Mouse (Mus musculus) hindbrain, embryonic 12.5 days (tissue): ENCODE results near the gene Osbp. TPM values are rescaled to one million over a fixed set of nuclear protein-coding genes. Genes with fewer than 3 reads are reported as not detected.
"Not testable (repeated sequence)": the region's sequence is repeated elsewhere in the genome, so short reads cannot be mapped to it uniquely, and the experiment has no call there.

Source experiments
- ATAC-seq: fragments of 200-750 bp; cut with Nextera tagmentation; 2 replicates; pipeline ENCODE4 v1.8.0; 2017; ENCODE audit warnings: moderate TSS enrichment; ENCODE audit not compliant: low FRiP score
- H3K27ac ChIP-seq: fragments of 300-500 bp; sonication (generic); 2 replicates; pipeline ENCODE4 v1.5.1; 2016; ENCODE audit warnings: mild to moderate bottlenecking
- H3K27me3 ChIP-seq: fragments of 300-500 bp; sonication (generic); 2 replicates; pipeline ENCODE4 v1.6.1; 2016; ENCODE audit warnings: mild to moderate bottlenecking
- H3K36me3 ChIP-seq: fragments of 300-500 bp; sonication (generic); 2 replicates; pipeline ENCODE4 v1.6.1; 2016; ENCODE audit warnings: mild to moderate bottlenecking
- H3K4me1 ChIP-seq: fragments of 300-500 bp; sonication (generic); 2 replicates; pipeline ENCODE4 v1.6.1; 2016
- H3K4me2 ChIP-seq: fragments of 300-500 bp; sonication (generic); replicated peaks from 2 replicates; pipeline ENCODE4 v1.6.1; 2016; ENCODE audit warnings: mild to moderate bottlenecking
- H3K4me3 ChIP-seq: fragments of 300-500 bp; sonication (generic); 2 replicates; pipeline ENCODE4 v1.5.1; 2016; ENCODE audit warnings: mild to moderate bottlenecking
- H3K9ac ChIP-seq: fragments of 300-500 bp; sonication (generic); 2 replicates; pipeline ENCODE4 v1.6.1; 2016; ENCODE audit warnings: mild to moderate bottlenecking, moderate library complexity
- H3K9me3 ChIP-seq: fragments of 300-500 bp; sonication (generic); replicated peaks from 2 replicates; pipeline ENCODE4 v1.6.1; 2016; ENCODE audit warnings: mild to moderate bottlenecking
- WGBS: fragments of 180-500 bp; shearing (Covaris S2); methylation state at CpG from one replicate; pipeline ENCODE4 v1.1.7; 2016; 5-methylcytosine and 5-hydroxymethylcytosine counted together
- polyA plus RNA-seq: library from polyadenylated mRNA; unstranded; fragments of >200 nt; fragmentation: Nextera tagmentation; extraction: Ambion mirVana; gene quantifications from 2 replicates; pipeline ENCODE4 v1.2.1, GENCODE M21; 2016

Osbp gene
- 5.4 and 5.5 TPM in 2 replicates for polyA plus RNA-seq

- Histone ChIP-seq H3K4me2 (peak within 1 kb of the TSS; percentile 83), H3K27ac (peak within 1 kb of the TSS; percentile 87), H3K9me3 (no peaks in the 10 kb centered on the region), H3K4me3 (peak within 1 kb of the TSS; percentile 85), H3K4me1 (peaks cover 24% of the 10 kb centered on the region), H3K27me3 (no peaks in the 10 kb centered on the region), H3K9ac (peak within 1 kb of the TSS; percentile 84), H3K36me3 (0 out of 2 replicates have a peak, but pooled peaks cover 7% of the 10 kb centered on the region)
- under 1% methylated on average over 58 of the region's 59 CpGs for WGBS
- peak; percentile 99 for ATAC-seq
Measured at GRCm38 (mm10) chr19:11965023-11965942, at the start of gene Osbp. Gene Osbp, plus strand, starts transcription at chr19:11965941.

DNA sequence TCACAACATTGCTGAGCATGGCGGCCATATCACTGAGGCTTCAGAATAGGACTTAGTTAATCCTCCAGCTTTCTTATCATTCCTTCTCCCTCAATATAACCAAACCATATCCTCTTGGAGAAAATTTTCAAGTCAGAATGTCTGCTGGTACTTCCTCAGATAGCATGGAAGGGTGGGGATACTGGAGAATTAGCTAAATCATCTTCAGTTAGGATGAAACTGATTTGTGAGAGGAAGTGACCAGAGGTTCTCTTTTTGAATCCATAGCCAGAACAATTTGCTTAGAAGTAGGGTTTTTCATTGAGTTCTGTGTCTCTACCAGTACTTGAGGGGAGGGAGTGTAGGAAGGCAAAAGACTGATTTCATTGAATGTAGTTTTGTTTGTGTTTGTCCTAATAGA lies 43.7 kb upstream of the Osbp start:
- Histone ChIP-seq H3K27me3 (no peaks in the 10 kb centered on the region), H3K36me3 (peaks cover 56% of the 10 kb centered on the region), H3K27ac (no peak overlapping the region), H3K9ac (no peak overlapping the region), H3K4me1 (no peaks in the 10 kb centered on the region), H3K9me3 (no peaks in the 10 kb centered on the region), H3K4me3 (no peak overlapping the region), H3K4me2 (no peak overlapping the region)
- ATAC-seq = no peak
- WGBS = 96% methylated on average over 1 of the region's 1 CpGs

- not testable (repeated sequence) for H3K27ac ChIP-seq, H3K4me3 ChIP-seq, H3K9me3 ChIP-seq, H3K9ac ChIP-seq, ATAC-seq, H3K4me2 ChIP-seq, H3K27me3 ChIP-seq, H3K4me1 ChIP-seq
- 97% methylated on average over 2 of the region's 2 CpGs for WGBS
- peaks cover 61% of the 10 kb centered on the region for H3K36me3 ChIP-seq
Measured at GRCm38 (mm10) chr19:11922515-11922914, 43.2 kb upstream of the Osbp start.

DNA sequence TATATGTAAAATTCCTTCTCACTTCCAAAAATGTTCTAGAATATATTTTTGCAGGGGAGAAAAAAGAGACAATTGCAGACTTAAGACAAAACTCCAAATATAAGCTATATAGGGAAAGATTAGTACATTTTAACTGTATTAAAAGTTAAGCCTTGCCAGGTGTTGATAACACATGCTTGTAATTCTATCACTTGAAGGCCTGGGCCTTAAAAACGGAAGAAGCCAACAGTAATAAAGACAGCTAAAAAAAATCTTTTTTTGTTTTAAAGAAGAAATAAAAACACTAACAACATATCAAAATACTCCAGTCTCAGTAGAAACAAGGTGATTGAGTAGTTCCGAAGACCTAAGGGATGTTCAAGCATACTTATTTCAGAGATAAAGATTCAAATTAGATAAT lies 39.4 kb upstream of the Osbp start:
- WGBS = 93% methylated on average over 2 of the region's 2 CpGs

GRCm38 (mm10) chr19:11928025-11928748 lies 37.6 kb upstream of the Osbp start:
- H3K4me3 ChIP-seq = no peak overlapping the region
- no peak overlapping the region for H3K9ac ChIP-seq
- no peak overlapping the region for H3K27ac ChIP-seq
- peaks cover 83% of the 10 kb centered on the region for H3K36me3 ChIP-seq
- no peaks in the 10 kb centered on the region for H3K4me1 ChIP-seq
- WGBS = 94% methylated on average over 4 of the region's 4 CpGs
- no peaks in the 10 kb centered on the region for H3K27me3 ChIP-seq
- H3K4me2 ChIP-seq = no peak overlapping the region
- H3K9me3 ChIP-seq = no peaks in the 10 kb centered on the region
- ATAC-seq = no peak

More for the DNA sequence above, 39.4 kb upstream of the Osbp start:
- Histone ChIP-seq H3K4me2 (no peak overlapping the region), H3K36me3 (peaks cover 78% of the 10 kb centered on the region), H3K27me3 (no peaks in the 10 kb centered on the region), H3K9me3 (no peaks in the 10 kb centered on the region), H3K9ac (no peak overlapping the region), H3K4me3 (no peak overlapping the region), H3K4me1 (no peaks in the 10 kb centered on the region), H3K27ac (no peak overlapping the region)
- ATAC-seq = no peak

DNA sequence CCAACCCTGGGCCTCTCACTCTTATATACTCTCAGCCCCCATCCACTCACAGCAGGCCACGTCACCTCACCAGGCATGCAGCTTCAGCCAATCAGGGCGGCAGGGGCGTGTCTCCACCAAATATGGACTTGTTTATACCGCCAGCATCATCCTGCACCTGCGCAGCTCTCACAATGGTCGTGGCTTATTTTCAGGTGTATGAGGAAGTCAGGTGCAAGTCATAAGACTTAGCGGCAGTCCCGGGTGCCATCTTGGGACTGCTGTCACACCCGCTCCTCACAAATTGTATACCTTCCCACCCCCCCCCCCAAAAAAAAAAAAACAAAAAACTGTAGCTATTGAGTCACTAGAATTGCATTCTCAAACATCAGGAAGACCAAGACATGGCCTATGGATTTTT lies 19.3 kb upstream of the Osbp start:
- H3K4me1 ChIP-seq, H3K27ac ChIP-seq, H3K27me3 ChIP-seq, H3K9me3 ChIP-seq, H3K9ac ChIP-seq, ATAC-seq, H3K4me3 ChIP-seq, H3K4me2 ChIP-seq: not testable (repeated sequence)
- peaks cover 36% of the 10 kb centered on the region for H3K36me3 ChIP-seq
- WGBS = 95% methylated on average over 9 of the region's 9 CpGs

- H3K36me3 ChIP-seq = peaks cover 10% of the 10 kb centered on the region
- no peaks in the 10 kb centered on the region for H3K9me3 ChIP-seq
- no peaks in the 10 kb centered on the region for H3K4me1 ChIP-seq
- no peak overlapping the region for H3K27ac ChIP-seq
- 63% methylated on average over 1 of the region's 1 CpGs for WGBS
- no peaks in the 10 kb centered on the region for H3K27me3 ChIP-seq
- no peak overlapping the region for H3K9ac ChIP-seq
- ATAC-seq = no peak
- H3K4me3 ChIP-seq = no peak overlapping the region
- H3K4me2 ChIP-seq = no peak overlapping the region
Measured at GRCm38 (mm10) chr19:11949878-11950277, 15.9 kb upstream of the Osbp start.

DNA sequence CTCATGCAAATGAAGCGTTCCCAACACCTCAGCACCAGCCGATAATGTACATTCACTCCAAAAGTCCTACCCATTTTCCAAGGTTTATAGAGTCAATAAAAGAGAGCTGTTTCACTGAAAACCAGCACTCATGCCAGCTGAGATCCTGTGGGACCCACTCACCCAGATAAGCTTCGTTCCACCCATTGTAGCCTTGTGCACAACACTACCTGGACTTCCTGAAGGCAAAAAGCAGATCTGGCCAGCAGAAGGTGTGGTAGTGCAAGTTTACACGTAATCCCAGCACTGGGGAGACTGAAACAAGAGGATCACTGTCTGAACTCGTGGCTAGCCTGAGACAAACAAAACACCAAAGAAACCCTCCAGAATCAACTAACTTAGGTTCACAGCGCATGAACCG lies 15.0 kb upstream of the Osbp start:
- H3K4me1 ChIP-seq = no peaks in the 10 kb centered on the region
- WGBS = 77% methylated on average over 7 of the region's 7 CpGs
- H3K9me3 ChIP-seq = no peaks in the 10 kb centered on the region
- H3K4me2 ChIP-seq = no peak overlapping the region
- no peak for ATAC-seq
- H3K27me3 ChIP-seq = no peaks in the 10 kb centered on the region
- H3K4me3 ChIP-seq = no peak overlapping the region
- peaks cover 2% of the 10 kb centered on the region; the same call in 1 of the 2 replicates for H3K36me3 ChIP-seq
- no peak overlapping the region for H3K9ac ChIP-seq
- no peak overlapping the region for H3K27ac ChIP-seq

DNA sequence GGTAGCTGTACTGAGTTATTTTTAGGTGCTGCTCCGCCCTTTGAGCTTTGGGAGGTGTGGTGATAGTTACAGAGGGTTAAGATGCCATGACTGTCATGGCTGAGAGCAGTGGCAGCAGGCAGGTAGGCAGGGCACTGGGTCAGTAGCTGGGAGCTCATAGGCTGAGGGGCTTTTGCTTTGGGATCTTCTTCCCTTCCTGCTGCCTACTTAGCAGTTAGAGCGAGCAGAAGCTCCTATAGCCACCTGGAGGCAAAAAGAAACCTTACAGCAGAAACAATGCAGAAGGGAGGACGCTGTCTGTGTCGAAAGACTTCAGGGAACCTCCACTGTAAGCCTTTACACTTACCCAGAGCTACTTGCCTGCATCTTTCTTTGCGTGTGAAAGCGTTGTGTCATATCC lies 11.5 kb upstream of the Osbp start:
- no peak overlapping the region for H3K4me2 ChIP-seq
- no peak for ATAC-seq
- WGBS = 48% methylated on average over 6 of the region's 6 CpGs

DNA sequence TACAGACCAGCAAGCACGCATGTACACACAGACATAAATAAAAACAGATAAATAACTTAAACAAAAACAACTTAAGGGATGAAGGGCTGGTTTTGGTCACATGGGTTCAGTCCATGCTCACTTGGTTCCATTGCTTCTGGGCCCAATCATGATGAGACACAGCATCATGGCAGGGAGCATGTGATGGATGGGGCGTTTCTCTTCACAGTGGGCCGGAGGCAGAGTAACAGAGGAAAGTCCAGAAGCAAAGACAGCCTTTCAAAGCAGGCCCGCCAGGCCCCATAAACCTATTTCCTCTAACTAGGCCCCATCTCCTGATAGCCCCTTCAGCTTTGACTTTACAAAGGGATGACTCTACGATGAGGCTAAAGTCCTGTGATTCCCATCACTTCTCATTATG lies 9.1 kb upstream of the Osbp start:
- Histone ChIP-seq H3K4me2 (no peak overlapping the region), H3K9me3 (no peaks in the 10 kb centered on the region), H3K4me3 (no peak overlapping the region), H3K27me3 (no peaks in the 10 kb centered on the region), H3K27ac (no peak overlapping the region), H3K9ac (no peak overlapping the region), H3K36me3 (no peaks in the 10 kb centered on the region), H3K4me1 (no peaks in the 10 kb centered on the region)
- no peak for ATAC-seq
- WGBS = 86% methylated on average over 5 of the region's 5 CpGs

More for the DNA sequence above, 11.5 kb upstream of the Osbp start:
- Histone ChIP-seq H3K36me3 (no peaks in the 10 kb centered on the region), H3K27me3 (no peaks in the 10 kb centered on the region), H3K9ac (no peak overlapping the region), H3K9me3 (no peaks in the 10 kb centered on the region), H3K27ac (no peak overlapping the region), H3K4me3 (no peak overlapping the region), H3K4me1 (no peaks in the 10 kb centered on the region)

DNA sequence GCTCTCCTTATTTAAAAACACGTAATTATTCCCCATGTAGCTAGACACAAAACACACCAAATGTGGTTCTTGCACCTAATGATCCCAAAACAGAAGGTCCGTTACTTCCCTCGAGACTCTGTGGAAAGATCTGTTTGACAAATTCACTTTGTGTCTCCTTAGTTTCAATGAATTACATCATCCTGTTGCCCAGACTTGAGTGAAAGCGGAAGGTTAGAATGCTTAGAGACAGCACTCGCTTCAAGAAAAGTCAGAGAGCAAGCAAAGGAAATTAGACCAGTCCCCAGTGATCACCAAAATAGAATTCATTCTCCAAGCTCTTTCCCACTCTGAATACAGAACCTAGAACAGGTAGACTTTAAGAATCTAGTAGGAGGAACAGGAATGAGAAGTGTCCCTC lies 8.3 kb upstream of the Osbp start:
- 92% methylated on average over 5 of the region's 5 CpGs for WGBS
- H3K4me1 ChIP-seq = no peaks in the 10 kb centered on the region
- H3K9ac ChIP-seq = no peak overlapping the region
- no peak overlapping the region for H3K4me2 ChIP-seq
- no peaks in the 10 kb centered on the region for H3K27me3 ChIP-seq
- H3K36me3 ChIP-seq = no peaks in the 10 kb centered on the region
- no peak for ATAC-seq
- no peak overlapping the region for H3K27ac ChIP-seq
- no peak overlapping the region for H3K4me3 ChIP-seq
- H3K9me3 ChIP-seq = no peaks in the 10 kb centered on the region

DNA sequence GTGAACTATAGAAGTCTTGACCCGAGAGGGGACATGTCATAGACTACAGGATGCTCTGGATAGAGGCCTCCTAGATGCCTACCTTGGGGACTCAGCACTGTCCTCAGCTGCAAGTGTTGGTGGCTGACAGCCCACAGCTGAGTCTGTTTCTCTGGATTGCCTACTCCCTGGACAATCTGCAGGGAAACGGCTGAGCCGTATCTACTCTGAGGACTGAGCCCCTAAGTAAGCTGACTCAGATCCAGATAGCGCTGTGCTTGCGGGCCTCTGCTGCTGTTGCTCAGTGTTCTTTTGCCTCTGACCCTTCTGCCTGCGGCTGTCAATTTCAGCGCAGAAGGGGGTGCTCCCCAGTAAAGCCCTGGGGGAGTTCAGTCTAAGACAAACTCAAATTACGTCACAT lies 7.9 kb upstream of the Osbp start:
- Histone ChIP-seq H3K4me2 (no peak overlapping the region), H3K27me3 (no peaks in the 10 kb centered on the region), H3K4me1 (no peaks in the 10 kb centered on the region), H3K9ac (no peak overlapping the region), H3K9me3 (no peaks in the 10 kb centered on the region), H3K27ac (no peak overlapping the region), H3K36me3 (no peaks in the 10 kb centered on the region), H3K4me3 (no peak overlapping the region)
- ATAC-seq = no peak
- 88% methylated on average over 8 of the region's 8 CpGs for WGBS
